Mouse (Mus musculus) c-Kit-positive CD71-positive TER-119-negative erythroid progenitor cells, embryonic 14.5 days (primary cell): ENCODE measurements around the gene Glb1l2.

Experiments used
- DNase-seq: peaks from one replicate; pipeline ENCODE4 v3.0.0-alpha.2; 2013; ENCODE audit warnings: low read depth

Gene Glb1l2

DNA sequence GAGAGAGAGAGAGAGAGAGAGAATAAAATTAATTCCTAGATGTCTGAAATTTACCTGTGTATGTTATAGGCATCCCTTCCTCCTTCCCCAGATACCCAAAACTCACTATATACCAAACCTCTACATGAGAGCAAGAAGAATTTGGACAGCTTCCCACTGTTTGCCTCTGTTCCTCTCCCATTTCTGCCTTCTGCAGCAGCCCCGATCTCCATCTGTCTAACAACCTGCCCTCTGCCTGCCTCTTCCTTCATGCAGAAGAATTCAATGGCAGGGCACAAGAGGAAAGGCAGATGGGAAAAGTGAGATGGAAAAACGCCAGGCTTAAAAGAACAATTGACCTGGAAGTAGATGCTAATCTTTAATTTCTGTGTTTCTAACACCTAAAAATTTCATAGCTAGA is 77.7 kb downstream of the Glb1l2 start:
- DNase-seq: no peak

DNA sequence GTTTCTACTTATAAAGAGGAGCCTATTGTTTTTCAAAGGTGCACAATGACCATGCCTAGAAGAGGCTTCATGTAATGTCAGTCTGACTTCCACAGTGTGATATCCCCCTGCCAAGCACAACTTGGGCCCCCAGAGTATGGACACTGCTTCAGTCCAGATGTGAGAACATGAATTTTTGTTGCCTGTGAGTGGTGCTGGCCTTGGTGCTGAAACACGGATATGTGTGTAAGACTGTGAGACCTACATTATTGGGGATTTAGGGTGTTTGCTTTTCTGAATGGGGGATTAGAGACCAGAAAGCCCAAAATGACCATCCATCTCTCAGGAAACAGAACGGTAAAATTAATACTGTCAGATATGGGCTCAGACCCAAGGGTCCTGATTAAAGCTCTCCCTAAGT is 78.8 kb downstream of the Glb1l2 start:
- DNase-seq: no peak

GRCm38 (mm10) chr9:26725709-26726108 is 80.6 kb downstream of the Glb1l2 start:
- DNase-seq: no peak

- DNase-seq: no peak
Measured at GRCm38 (mm10) chr9:26721771-26722170, 84.5 kb downstream of the Glb1l2 start.

GRCm38 (mm10) chr9:26718388-26718787 is 87.9 kb downstream of the Glb1l2 start:
- no peak for DNase-seq
